Mouse (Mus musculus) heart, embryonic 14.5 days (tissue): Measurements from ENCODE around the gene Zdhhc9. TPM values are rescaled to one million over a fixed set of nuclear protein-coding genes. Genes with fewer than 3 reads are reported as not detected.
A peak's percentile ranks its signal among the peaks of the same experiment; 100 is the strongest.

Experiments used
- ATAC-seq: fragments of 200-750 bp; cut with Nextera tagmentation; 2 replicates; pipeline ENCODE4 v1.8.0; 2017; ENCODE audit warnings: low read depth, moderate TSS enrichment; ENCODE audit not compliant: insufficient number of reproducible peaks, insufficient read depth, low FRiP score
- H3K27ac ChIP-seq, 2 experiments: fragments of 200-500 bp in 1 of 2; fragments of 300-500 bp in 1 of 2; sonication (generic) in 1 of 2; replicated peaks in 1 of 2; 2 replicates each; pipeline ENCODE4 v1.5.1; 2012 to 2014; ENCODE audit warnings: low read depth in 2 of 2, low read length in 2 of 2, control low read depth in 1 of 2, mild to moderate bottlenecking in 1 of 2, mixed read lengths in 1 of 2; ENCODE audit not compliant: control insufficient read depth in 1 of 2, insufficient read depth in 1 of 2
- H3K27me3 ChIP-seq: fragments of 300-500 bp; sonication (generic); 2 replicates; pipeline ENCODE4 v1.6.1; 2014; ENCODE audit warnings: mild to moderate bottlenecking, low read length, control low read depth; ENCODE audit not compliant: control insufficient read depth, insufficient read depth
- H3K36me3 ChIP-seq: fragments of 300-500 bp; sonication (generic); 2 replicates; pipeline ENCODE4 v1.6.1; 2014; ENCODE audit warnings: mild to moderate bottlenecking, control low read depth, low read length, mixed read lengths; ENCODE audit not compliant: control insufficient read depth, insufficient read depth
- H3K4me1 ChIP-seq, 2 experiments: fragments of 200-500 bp in 1 of 2; fragments of 300-500 bp in 1 of 2; sonication (generic) in 1 of 2; 2 replicates each; pipeline ENCODE4 v1.6.1; 2012 to 2014; ENCODE audit warnings: low read length in 2 of 2, control low read depth in 1 of 2, mixed read lengths in 1 of 2; ENCODE audit not compliant: control insufficient read depth in 2 of 2, insufficient read depth in 2 of 2
- H3K4me2 ChIP-seq: fragments of 300-500 bp; sonication (generic); 2 replicates; pipeline ENCODE4 v1.6.1; 2014; ENCODE audit warnings: mild to moderate bottlenecking, low read length
- H3K4me3 ChIP-seq, 2 experiments: fragments of 200-500 bp in 1 of 2; fragments of 300-500 bp in 1 of 2; sonication (generic) in 1 of 2; 2 replicates each; pipeline ENCODE4 v1.5.1; 2012 to 2014; ENCODE audit warnings: low read length in 2 of 2, mild to moderate bottlenecking in 2 of 2, control low read depth in 1 of 2, low read depth in 1 of 2, moderate library complexity in 1 of 2; ENCODE audit not compliant: control insufficient read depth in 1 of 2, insufficient read depth in 1 of 2
- H3K9ac ChIP-seq: fragments of 300-500 bp; sonication (generic); 2 replicates; pipeline ENCODE4 v1.6.1; 2014; ENCODE audit warnings: mild to moderate bottlenecking, low read length
- H3K9me3 ChIP-seq: fragments of 300-500 bp; sonication (generic); 2 replicates; pipeline ENCODE4 v1.6.1; 2016; ENCODE audit warnings: low read length, control low read depth; ENCODE audit not compliant: control insufficient read depth
- WGBS: fragments of 180-500 bp; shearing (Covaris S2); extraction: QIAGEN DNeasy Blood & Tissue Kit; methylation state at CpG from one replicate; pipeline ENCODE4 v1.1.7; 2014; 5-methylcytosine and 5-hydroxymethylcytosine counted together
- polyA plus RNA-seq: library from polyadenylated mRNA; unstranded; fragments of >200 nt; fragmentation: Nextera tagmentation; extraction: Ambion mirVana; gene quantifications from 2 replicates; pipeline ENCODE4 v1.2.1, GENCODE M21; 2014

The Zdhhc9 gene
- polyA plus RNA-seq, 1 experiment from 2014 or later = 3.9 TPM

DNA sequence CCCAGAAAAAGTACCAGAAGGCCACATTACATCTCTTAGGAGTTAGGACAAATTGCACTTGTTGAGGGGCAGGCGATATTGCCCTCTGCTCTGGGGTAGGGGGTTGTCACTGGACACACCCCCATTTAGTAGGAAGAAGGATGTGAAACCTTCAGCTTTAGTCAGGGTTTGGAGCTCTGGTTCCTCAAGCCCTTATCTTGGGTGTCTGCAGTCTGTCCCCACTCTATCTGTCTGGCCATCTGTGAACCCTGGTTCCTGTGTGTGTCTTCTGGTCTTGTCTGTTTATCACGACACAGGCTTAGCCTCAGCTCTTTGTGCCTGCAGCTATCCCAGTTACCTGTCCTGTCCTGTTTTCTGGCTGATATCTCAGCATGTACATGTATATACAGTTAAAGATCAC, 55.3 kb downstream of the Zdhhc9 start:
- Histone ChIP-seq H3K9me3 (no peaks in the 10 kb centered on the region), H3K9ac (no peak overlapping the region), H3K36me3 (no peaks in the 10 kb centered on the region), H3K27me3 (peaks cover 10% of the 10 kb centered on the region; the same call in 1 of the 2 replicates), H3K4me3 (no peak overlapping the region), H3K27ac (no peak overlapping the region), H3K4me1 (peaks cover 5 to 11% of the 10 kb centered on the region in 2 experiments), H3K4me2 (no peak overlapping the region)
- no peak for ATAC-seq
- 67% methylated on average over 2 of the region's 2 CpGs for WGBS

DNA sequence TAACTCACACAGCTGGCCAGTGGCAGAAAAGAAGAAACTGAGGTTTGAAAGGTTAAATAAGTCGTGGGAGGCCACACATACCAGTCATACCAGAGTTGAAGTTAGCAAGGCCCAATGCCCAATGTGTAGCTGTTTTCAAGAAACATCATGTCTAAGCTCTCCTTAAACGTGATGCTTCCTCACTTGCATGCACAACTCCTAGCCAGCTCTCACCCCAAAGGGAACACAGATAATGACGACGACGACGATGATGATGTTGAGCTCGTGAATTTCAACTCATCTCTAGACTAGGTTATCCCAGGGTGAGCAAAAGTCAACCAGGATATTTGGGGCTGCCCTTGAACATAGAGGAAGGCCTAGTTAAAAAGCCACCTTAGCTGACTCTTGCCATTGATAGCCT, 56.6 kb downstream of the Zdhhc9 start:
- WGBS = 62% methylated on average over 7 of the region's 7 CpGs
- Histone ChIP-seq H3K4me2 (no peak overlapping the region), H3K4me1 (peaks cover 5 to 11% of the 10 kb centered on the region in 2 experiments)

DNA sequence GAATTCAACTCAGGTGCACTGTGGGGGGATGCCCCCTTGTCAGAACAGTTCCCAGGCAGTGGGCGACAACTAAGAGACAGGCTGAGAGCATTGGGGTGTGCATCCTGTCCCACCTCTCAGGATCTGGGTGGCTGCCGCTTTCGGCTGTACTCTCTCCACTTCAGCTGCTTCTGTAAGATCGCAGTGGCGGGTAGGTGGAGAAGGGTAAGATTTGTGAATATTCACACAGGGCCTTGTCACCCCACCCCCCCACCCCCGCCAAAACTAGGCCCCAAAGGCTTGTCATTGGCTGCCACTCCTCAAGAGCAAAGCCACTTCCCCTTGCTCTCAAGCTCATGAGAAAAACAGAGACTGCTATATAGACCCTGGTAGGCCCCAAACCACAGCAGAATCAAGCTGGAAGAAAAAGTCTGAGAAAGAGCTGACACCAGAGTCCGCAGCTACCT, 60.9 kb downstream of the Zdhhc9 start:
- WGBS = 79% methylated on average over 7 of the region's 7 CpGs
- H3K4me3 ChIP-seq = no peak overlapping the region
- H3K27ac ChIP-seq = no peak overlapping the region

More for the DNA sequence above, 56.6 kb downstream of the Zdhhc9 start:
- Histone ChIP-seq H3K9ac (no peak overlapping the region), H3K27ac (no peak overlapping the region), H3K36me3 (no peaks in the 10 kb centered on the region), H3K27me3 (peaks cover 10% of the 10 kb centered on the region; the same call in 1 of the 2 replicates), H3K4me3 (no peak overlapping the region), H3K9me3 (no peaks in the 10 kb centered on the region)
- ATAC-seq = no peak

DNA sequence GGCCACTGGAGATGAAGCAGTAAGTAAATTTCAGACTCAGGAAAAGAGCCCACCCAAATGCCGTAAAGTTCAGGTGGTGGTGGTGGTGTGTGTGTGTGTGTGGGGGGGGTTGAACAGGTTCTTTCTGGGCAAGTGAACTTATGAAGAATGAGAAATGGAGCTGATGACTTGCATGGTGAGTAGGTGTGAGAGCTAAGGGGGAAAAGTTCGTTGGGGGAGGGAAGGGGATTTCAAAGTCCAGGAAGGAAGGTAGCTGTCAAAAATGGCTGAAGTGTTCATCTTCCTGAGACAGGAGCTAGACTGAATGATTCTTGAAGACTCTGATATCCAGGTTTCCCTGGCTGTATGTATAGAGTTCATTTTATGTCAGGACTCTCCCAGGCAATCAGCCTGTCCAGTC, 61.5 kb downstream of the Zdhhc9 start:
- no peak for ATAC-seq
- no peaks in the 10 kb centered on the region; the same call in 1 of the 2 replicates for H3K27me3 ChIP-seq
- no peaks in the 10 kb centered on the region for H3K36me3 ChIP-seq
- H3K27ac ChIP-seq = no peak overlapping the region
- H3K4me1 ChIP-seq = peaks cover 2 to 5% of the 10 kb centered on the region in 2 experiments; a peak in 3 of 4 replicates
- no peak overlapping the region for H3K4me3 ChIP-seq
- 72% methylated on average over 2 of the region's 2 CpGs for WGBS
- no peaks in the 10 kb centered on the region for H3K9me3 ChIP-seq
- H3K4me2 ChIP-seq = no peak overlapping the region
- H3K9ac ChIP-seq = no peak overlapping the region

More for the DNA sequence above, 60.9 kb downstream of the Zdhhc9 start:
- peaks cover 5 to 10% of the 10 kb centered on the region in 2 experiments for H3K4me1 ChIP-seq
- ATAC-seq = no peak
- H3K36me3 ChIP-seq = no peaks in the 10 kb centered on the region
- no peaks in the 10 kb centered on the region for H3K9me3 ChIP-seq
- H3K4me2 ChIP-seq = no peak overlapping the region
- H3K27me3 ChIP-seq = no peaks in the 10 kb centered on the region; the same call in 1 of the 2 replicates
- no peak overlapping the region for H3K9ac ChIP-seq

DNA sequence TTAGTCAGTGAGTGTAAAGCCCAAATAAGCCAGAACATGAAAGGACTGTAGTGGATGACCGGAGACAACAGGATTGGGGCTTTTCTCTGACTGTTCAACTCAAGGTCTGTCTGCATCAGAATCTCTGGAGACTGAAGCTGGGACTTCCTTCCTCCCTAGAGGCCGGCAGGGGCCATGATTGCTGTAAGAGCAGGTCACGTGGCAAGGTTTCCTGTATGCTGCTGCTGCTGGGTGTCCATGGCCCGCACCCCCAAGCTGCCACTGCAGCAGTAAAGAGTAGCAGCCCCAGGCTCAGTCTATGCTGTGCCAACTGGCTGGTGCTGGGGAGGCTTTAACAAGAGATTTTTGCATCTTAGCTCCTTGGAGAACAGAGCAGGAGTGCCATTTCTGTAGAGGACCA, 62.4 kb downstream of the Zdhhc9 start, which contains the start of gene Sash3:
Gene Sash3, plus strand, starts transcription at position 175 of the 400 bp plus-strand sequence.
- H3K27ac ChIP-seq = no peak within 1 kb of the TSS
- no peak within 1 kb of the TSS for H3K4me3 ChIP-seq
- H3K4me2 ChIP-seq = no peak within 1 kb of the TSS
- H3K4me1 ChIP-seq = peaks cover 0 to 3% of the 10 kb centered on the region in 2 experiments; a peak in 2 of 4 replicates
- no peaks in the 10 kb centered on the region for H3K9me3 ChIP-seq
- WGBS = 83% methylated on average over 4 of the region's 4 CpGs
- H3K36me3 ChIP-seq = no peaks in the 10 kb centered on the region
- H3K9ac ChIP-seq = no peak within 1 kb of the TSS
- no peaks in the 10 kb centered on the region; the same call in 1 of the 2 replicates for H3K27me3 ChIP-seq
- no peak for ATAC-seq

DNA sequence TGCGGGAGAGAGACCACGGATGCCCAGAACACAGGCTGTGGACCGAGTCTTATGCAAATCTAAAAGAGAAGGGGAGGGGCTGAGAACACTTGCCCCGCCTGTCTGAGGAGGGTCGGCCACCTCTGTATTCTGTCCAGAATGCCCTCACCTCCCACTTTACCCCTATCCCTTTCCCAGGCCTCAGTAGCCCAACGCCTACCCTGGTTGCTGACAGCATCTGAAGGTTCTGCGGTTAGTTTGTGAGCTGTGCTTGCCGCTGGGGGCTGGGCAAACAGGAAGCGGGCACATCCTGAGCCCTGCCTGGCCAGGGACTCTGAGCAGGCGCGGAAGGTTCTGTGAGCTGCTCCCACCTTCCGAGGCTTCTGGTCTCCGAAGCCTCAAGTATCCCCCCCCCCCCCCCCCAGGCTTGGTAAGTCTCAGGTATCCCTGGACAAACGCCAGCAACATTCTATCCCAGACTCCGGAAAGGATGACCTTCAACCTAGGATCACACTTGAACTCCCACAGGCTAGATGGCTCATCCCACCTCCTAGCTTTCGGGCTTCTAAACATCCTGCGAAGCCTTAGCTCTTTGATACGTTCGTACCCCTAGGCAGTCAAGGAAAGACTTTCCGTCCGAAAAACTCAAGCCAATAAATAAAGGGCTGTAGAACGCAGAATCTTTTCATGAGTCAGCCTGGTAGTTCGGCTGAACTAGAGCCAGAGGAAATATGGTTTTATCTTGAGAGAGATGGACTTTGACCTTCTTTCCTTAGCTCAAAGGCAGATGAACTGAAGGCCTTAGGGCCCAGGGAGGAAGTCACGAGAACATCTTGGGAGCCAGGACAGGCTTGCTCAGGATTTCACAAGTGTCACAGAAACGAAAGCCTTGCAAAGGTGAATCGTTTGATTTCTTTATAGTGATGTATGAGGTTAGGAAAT, 65.0 kb downstream of the Zdhhc9 start:
- WGBS = 52% methylated on average over 26 of the region's 26 CpGs
- H3K4me3 ChIP-seq = peak overlapping the region; percentile 20 to 42; a peak in 3 of 4 replicates
- no peaks in the 10 kb centered on the region for H3K36me3 ChIP-seq
- peaks cover 0 to 3% of the 10 kb centered on the region in 2 experiments; a peak in 2 of 4 replicates for H3K4me1 ChIP-seq
- peak overlapping the region; percentile 53 for H3K4me2 ChIP-seq
- no peaks in the 10 kb centered on the region for H3K9me3 ChIP-seq
- H3K9ac ChIP-seq = no peak overlapping the region
- no peak for ATAC-seq
- no peaks in the 10 kb centered on the region; the same call in 1 of the 2 replicates for H3K27me3 ChIP-seq
- H3K27ac ChIP-seq = no peak overlapping the region

DNA sequence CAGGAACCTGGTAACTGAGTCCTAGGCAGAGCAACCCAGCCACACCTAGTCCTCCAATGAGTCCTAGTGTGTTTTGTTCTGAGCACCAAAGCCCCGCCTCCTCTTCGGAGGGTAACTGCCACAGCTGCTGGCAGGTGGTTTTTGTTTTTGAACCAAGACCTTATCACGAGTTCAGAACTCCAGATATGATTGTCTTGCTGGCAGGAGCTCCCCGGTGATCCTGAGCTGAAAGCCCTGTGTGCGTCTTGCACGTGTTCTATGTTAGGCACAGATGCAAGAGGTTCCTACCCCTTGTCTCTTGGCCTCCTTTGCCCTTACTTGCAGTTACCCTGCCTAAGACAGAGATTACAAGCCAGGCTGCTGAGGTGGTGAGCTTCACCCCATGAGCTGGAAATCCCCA, 67.2 kb downstream of the Zdhhc9 start:
- Histone ChIP-seq H3K9me3 (no peaks in the 10 kb centered on the region), H3K4me3 (no peak overlapping the region), H3K27ac (no peak overlapping the region), H3K9ac (no peak overlapping the region), H3K4me1 (peaks cover 0 to 3% of the 10 kb centered on the region in 2 experiments; a peak in 2 of 4 replicates), H3K27me3 (peaks cover 1% of the 10 kb centered on the region; the same call in 1 of the 2 replicates), H3K36me3 (no peaks in the 10 kb centered on the region), H3K4me2 (no peak overlapping the region)
- WGBS = 58% methylated on average over 6 of the region's 6 CpGs
- no peak for ATAC-seq
